Mouse (Mus musculus) neural tube, embryonic 14.5 days (tissue): ENCODE data around the gene Acsl5. TPM values are rescaled to one million over a fixed set of nuclear protein-coding genes. Genes with fewer than 3 reads are reported as not detected.

Source experiments
- ATAC-seq: fragments of 200-750 bp; cut with Nextera tagmentation; 2 replicates; pipeline ENCODE4 v1.8.0; 2017; ENCODE audit warnings: low read depth, mild to moderate bottlenecking, moderate TSS enrichment, moderate library complexity
- H3K27ac ChIP-seq: fragments of 300-500 bp; sonication (generic); 2 replicates; pipeline ENCODE4 v1.5.1; 2014; ENCODE audit warnings: low read depth, mild to moderate bottlenecking, control low read depth, low read length, moderate library complexity, mixed read lengths
- H3K27me3 ChIP-seq: fragments of 300-500 bp; sonication (generic); 2 replicates; pipeline ENCODE4 v1.6.1; 2014; ENCODE audit warnings: low read length; ENCODE audit not compliant: control insufficient read depth, insufficient read depth
- H3K36me3 ChIP-seq: fragments of 300-500 bp; sonication (generic); 2 replicates; pipeline ENCODE4 v1.6.1; 2014; ENCODE audit warnings: low read length, mixed read lengths; ENCODE audit not compliant: control insufficient read depth, insufficient read depth
- H3K4me1 ChIP-seq: fragments of 300-500 bp; sonication (generic); 2 replicates; pipeline ENCODE4 v1.6.1; 2014; ENCODE audit warnings: low read length; ENCODE audit not compliant: control insufficient read depth, insufficient read depth
- H3K4me2 ChIP-seq: fragments of 300-500 bp; sonication (generic); 2 replicates; pipeline ENCODE4 v1.6.1; 2014; ENCODE audit warnings: mild to moderate bottlenecking, low read depth, low read length, control low read depth
- H3K4me3 ChIP-seq: fragments of 300-500 bp; sonication (generic); 2 replicates; pipeline ENCODE4 v1.5.1; 2014; ENCODE audit warnings: low read depth, low read length, control low read depth, mixed read lengths
- H3K9ac ChIP-seq: fragments of 300-500 bp; sonication (generic); replicated peaks from 2 replicates; pipeline ENCODE4 v1.6.1; 2014; ENCODE audit warnings: low read depth, mild to moderate bottlenecking, control low read depth, low read length, mixed read lengths
- H3K9me3 ChIP-seq: fragments of 300-500 bp; sonication (generic); 2 replicates; pipeline ENCODE4 v1.6.1; 2016; ENCODE audit warnings: low read length; ENCODE audit not compliant: control insufficient read depth
- WGBS: fragments of 180-500 bp; shearing (Covaris S2); extraction: QIAGEN DNeasy Blood & Tissue Kit; methylation state at CpG from one replicate; pipeline ENCODE4 v1.1.7; 2014; 5-methylcytosine and 5-hydroxymethylcytosine counted together
- polyA plus RNA-seq: library from polyadenylated mRNA; unstranded; fragments of >200 nt; fragmentation: Nextera tagmentation; extraction: Ambion mirVana; gene quantifications from 2 replicates; pipeline ENCODE4 v1.2.1, GENCODE M21; 2014

Gene Acsl5
- polyA plus RNA-seq, 1 experiment from 2014 or later = 14.6 TPM

DNA sequence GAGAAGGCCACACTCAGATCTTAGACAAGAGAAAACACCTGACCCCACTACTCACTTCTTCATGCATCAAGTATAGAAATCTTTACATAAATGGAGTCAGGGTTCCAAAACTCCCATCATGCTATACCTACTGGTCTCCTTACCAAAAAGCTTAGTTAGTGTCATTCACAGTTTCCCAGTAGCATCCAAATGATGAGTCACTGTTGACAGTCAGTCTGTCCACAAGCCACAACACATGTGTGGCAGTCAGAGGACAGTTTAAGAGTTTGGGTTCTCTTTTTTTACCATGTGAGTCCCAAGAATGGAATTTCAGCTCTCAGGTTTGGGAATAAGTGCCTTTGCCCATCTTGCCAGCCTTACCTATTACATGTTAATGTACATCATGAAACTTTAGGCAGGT is 37.2 kb downstream of the Acsl5 start:
- Histone ChIP-seq H3K27ac (no peak overlapping the region), H3K9me3 (no peaks in the 10 kb centered on the region), H3K4me3 (no peak overlapping the region), H3K36me3 (no peaks in the 10 kb centered on the region), H3K9ac (no peak overlapping the region), H3K4me1 (no peaks in the 10 kb centered on the region), H3K27me3 (no peaks in the 10 kb centered on the region), H3K4me2 (no peak overlapping the region)
- ATAC-seq = no peak

DNA sequence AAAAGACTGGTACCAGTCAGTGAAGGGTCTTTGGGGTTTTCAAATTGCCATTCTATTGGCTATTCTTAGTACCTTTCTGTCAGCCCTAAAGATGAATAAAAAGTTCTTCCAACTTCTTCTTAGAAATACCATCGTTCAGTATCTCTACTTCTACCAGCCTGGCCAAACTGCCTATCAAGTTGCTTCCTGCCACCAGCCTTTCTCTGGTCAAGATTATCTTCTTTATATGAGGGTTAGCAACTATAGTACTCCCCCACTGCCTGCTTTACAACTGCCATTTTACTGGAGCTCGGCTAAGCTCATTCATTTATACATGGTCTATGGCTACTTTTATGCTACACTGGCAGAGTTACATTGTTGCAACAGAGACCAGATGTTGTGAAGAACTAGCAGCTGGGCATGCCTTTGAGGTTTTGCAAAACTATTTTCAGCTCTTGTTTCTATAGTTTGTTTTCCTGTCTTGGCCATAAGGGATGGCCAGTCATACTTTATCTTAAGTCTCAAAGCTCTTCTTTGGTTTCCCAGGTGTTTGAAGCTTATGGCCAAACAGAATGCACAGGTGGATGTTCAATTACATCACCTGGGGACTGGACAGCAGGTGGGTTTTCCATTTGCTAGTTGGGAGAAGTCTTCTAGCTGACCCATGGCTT is 39.0 kb downstream of the Acsl5 start:
- Histone ChIP-seq H3K9ac (no peak overlapping the region), H3K4me2 (no peak overlapping the region), H3K4me1 (no peaks in the 10 kb centered on the region), H3K27me3 (no peaks in the 10 kb centered on the region), H3K36me3 (peaks cover 6% of the 10 kb centered on the region; the same call in 1 of the 2 replicates), H3K9me3 (no peaks in the 10 kb centered on the region), H3K4me3 (no peak overlapping the region), H3K27ac (no peak overlapping the region)
- ATAC-seq = no peak
- WGBS = 83% methylated on average over 2 of the region's 2 CpGs

GRCm38 (mm10) chr19:55292210-55292850 is 40.6 kb downstream of the Acsl5 start:
- Histone ChIP-seq H3K27ac (no peak overlapping the region), H3K4me3 (no peak overlapping the region), H3K9me3 (no peaks in the 10 kb centered on the region), H3K36me3 (peaks cover 6% of the 10 kb centered on the region; the same call in 1 of the 2 replicates), H3K4me2 (no peak overlapping the region), H3K27me3 (no peaks in the 10 kb centered on the region), H3K9ac (no peak overlapping the region), H3K4me1 (no peaks in the 10 kb centered on the region)
- no peak for ATAC-seq
- 97% methylated on average over 2 of the region's 2 CpGs for WGBS

DNA sequence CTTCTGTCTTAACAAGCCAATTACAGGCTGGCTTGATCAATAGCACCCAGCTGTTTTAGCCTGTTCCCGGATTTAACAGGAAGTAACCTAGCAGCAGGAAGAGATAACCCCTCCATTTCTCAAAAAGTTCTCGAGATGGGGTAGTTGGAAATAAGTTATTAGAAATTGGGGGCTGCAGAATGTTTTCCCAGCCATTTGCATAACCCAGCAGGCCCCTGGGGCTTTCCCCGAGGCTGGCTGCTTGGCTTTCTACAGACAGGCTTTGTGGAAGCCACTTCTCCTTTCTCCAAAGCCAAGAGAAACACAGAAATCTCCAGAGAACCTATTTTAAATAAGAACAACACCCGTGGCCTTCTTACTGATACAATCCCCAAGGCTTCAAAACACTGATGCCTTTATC is 41.4 kb downstream of the Acsl5 start:
- WGBS = 43% methylated on average over 4 of the region's 4 CpGs
- H3K4me1 ChIP-seq = no peaks in the 10 kb centered on the region

GRCm38 (mm10) chr19:55295075-55295474 is 43.3 kb downstream of the Acsl5 start:
- no peaks in the 10 kb centered on the region for H3K9me3 ChIP-seq
- H3K27ac ChIP-seq = no peak overlapping the region
- WGBS = 94% methylated on average over 9 of the region's 9 CpGs
- no peak overlapping the region for H3K9ac ChIP-seq
- peaks cover 12% of the 10 kb centered on the region; the same call in 1 of the 2 replicates for H3K36me3 ChIP-seq
- H3K4me2 ChIP-seq = no peak overlapping the region
- no peak for ATAC-seq
- H3K4me1 ChIP-seq = no peaks in the 10 kb centered on the region
- no peaks in the 10 kb centered on the region for H3K27me3 ChIP-seq
- H3K4me3 ChIP-seq = no peak overlapping the region

More for the DNA sequence above, 41.4 kb downstream of the Acsl5 start:
- no peaks in the 10 kb centered on the region for H3K9me3 ChIP-seq
- H3K36me3 ChIP-seq = peaks cover 6% of the 10 kb centered on the region; the same call in 1 of the 2 replicates
- H3K4me2 ChIP-seq = no peak overlapping the region
- H3K27me3 ChIP-seq = no peaks in the 10 kb centered on the region
- no peak overlapping the region for H3K27ac ChIP-seq
- no peak overlapping the region for H3K9ac ChIP-seq
- no peak overlapping the region for H3K4me3 ChIP-seq
- ATAC-seq = no peak

DNA sequence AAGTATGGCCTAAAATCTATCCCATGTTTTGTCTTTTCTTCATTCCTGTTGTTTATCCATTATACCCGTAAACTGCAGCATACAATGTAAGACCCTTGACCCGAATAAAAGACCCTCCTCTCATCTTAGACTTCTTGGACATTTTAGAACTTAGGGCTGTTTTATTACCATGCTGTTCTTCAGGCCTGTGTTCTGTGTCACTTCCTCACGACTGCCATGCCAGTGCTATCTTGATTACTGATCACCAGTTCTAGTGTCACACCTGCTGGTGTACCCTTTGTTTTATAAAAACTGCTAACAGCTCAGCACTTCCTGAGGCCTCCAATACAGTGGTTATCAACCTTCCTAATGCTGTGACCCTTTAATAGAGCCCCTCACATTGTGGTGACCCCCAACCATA is 43.8 kb downstream of the Acsl5 start:
- H3K4me1 ChIP-seq = no peaks in the 10 kb centered on the region
- ATAC-seq = no peak
- no peak overlapping the region for H3K4me2 ChIP-seq
- no peaks in the 10 kb centered on the region for H3K27me3 ChIP-seq
- H3K27ac ChIP-seq = no peak overlapping the region
- no peak overlapping the region for H3K4me3 ChIP-seq
- peaks cover 15% of the 10 kb centered on the region; the same call in 1 of the 2 replicates for H3K36me3 ChIP-seq
- H3K9ac ChIP-seq = no peak overlapping the region
- H3K9me3 ChIP-seq = no peaks in the 10 kb centered on the region
- WGBS = 89% methylated on average over 3 of the region's 3 CpGs

GRCm38 (mm10) chr19:55296301-55296700 is 44.6 kb downstream of the Acsl5 start:
- Histone ChIP-seq H3K27ac (no peak overlapping the region), H3K36me3 (peaks cover 19% of the 10 kb centered on the region; the same call in 1 of the 2 replicates), H3K27me3 (no peaks in the 10 kb centered on the region), H3K9ac (no peak overlapping the region), H3K4me1 (no peaks in the 10 kb centered on the region), H3K4me3 (no peak overlapping the region), H3K4me2 (no peak overlapping the region), H3K9me3 (no peaks in the 10 kb centered on the region)
- WGBS = 93% methylated on average over 2 of the region's 2 CpGs
- ATAC-seq = no peak

DNA sequence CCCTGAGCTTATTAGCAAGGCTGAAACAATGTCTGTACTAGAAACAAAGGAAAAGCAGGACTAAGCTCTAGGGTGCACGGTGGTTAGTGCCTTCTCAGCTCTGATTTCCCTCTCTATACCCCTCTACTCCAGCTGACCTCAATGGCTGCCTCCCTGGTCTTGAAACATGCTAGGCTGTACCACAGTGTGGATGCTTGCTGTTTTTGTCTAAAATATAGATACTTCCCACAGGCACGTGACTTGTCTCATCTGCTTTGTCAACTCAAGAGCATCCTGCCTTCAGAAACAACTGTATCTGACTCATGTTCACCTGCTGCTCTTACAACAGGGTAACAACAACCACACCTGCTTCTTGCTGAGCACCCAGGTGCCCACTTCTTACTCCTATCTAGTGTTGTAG is 45.8 kb downstream of the Acsl5 start:
- Histone ChIP-seq H3K27ac (no peak overlapping the region), H3K4me1 (no peaks in the 10 kb centered on the region), H3K9ac (no peak overlapping the region), H3K9me3 (no peaks in the 10 kb centered on the region), H3K36me3 (peaks cover 31% of the 10 kb centered on the region; the same call in 1 of the 2 replicates), H3K4me3 (no peak overlapping the region), H3K4me2 (no peak overlapping the region), H3K27me3 (no peaks in the 10 kb centered on the region)
- no peak for ATAC-seq
- 98% methylated on average over 2 of the region's 2 CpGs for WGBS

- H3K36me3 ChIP-seq = peaks cover 34% of the 10 kb centered on the region; the same call in 1 of the 2 replicates
- ATAC-seq = no peak
These were observed 46.2 kb downstream of the Acsl5 start for GRCm38 (mm10) chr19:55297961-55298360.

More at GRCm38 (mm10) chr19:55297961-55298360, 46.2 kb downstream of the Acsl5 start:
- Histone ChIP-seq H3K4me3 (no peak overlapping the region), H3K9ac (no peak overlapping the region), H3K4me2 (no peak overlapping the region), H3K27me3 (no peaks in the 10 kb centered on the region), H3K4me1 (no peaks in the 10 kb centered on the region), H3K27ac (no peak overlapping the region), H3K9me3 (no peaks in the 10 kb centered on the region)
- WGBS = 92% methylated on average over 5 of the region's 5 CpGs
